Mouse (Mus musculus): ENCODE results near the gene Mrc2. TPM values are rescaled to one million over a fixed set of nuclear protein-coding genes. Genes with fewer than 3 reads are reported as not detected.

The Mrc2 gene
- polyA plus RNA-seq, 1 experiment from 2014 or later = 31.0 TPM

- no peaks in the 10 kb centered on the region for H3K27me3 ChIP-seq (ENCODE audit: control insufficient read depth, insufficient read depth, low read depth, low read length)
- ATAC-seq (ENCODE audit: low read depth) = peak; percentile 54; the same call in 1 of the 2 replicates
- H3K36me3 ChIP-seq (ENCODE audit: control insufficient read depth, insufficient read depth, low read length) = peaks cover 16% of the 10 kb centered on the region; the same call in 1 of the 2 replicates
- 67% methylated on average over 3 of the region's 3 CpGs for WGBS
- no peak overlapping the region for H3K9ac ChIP-seq (ENCODE audit: low read length)
- no peak overlapping the region for H3K4me2 ChIP-seq (ENCODE audit: low read depth, low read length)
- no peak overlapping the region for H3K4me3 ChIP-seq (ENCODE audit: low read length)
- no peaks in the 10 kb centered on the region for H3K9me3 ChIP-seq (ENCODE audit: control insufficient read depth, low read length)
- H3K4me1 ChIP-seq (replicated peaks; ENCODE audit: control insufficient read depth, insufficient read depth, low read length) = 0 out of 2 replicates have a peak, but pooled peaks cover 5% of the 10 kb centered on the region
- H3K27ac ChIP-seq (ENCODE audit: low read length) = no peak overlapping the region
Measured at GRCm38 (mm10) chr11:105264988-105265387, 27.5 kb upstream of the Mrc2 start.

- peaks cover 17% of the 10 kb centered on the region; the same call in 1 of the 2 replicates for H3K36me3 ChIP-seq (ENCODE audit: control insufficient read depth, insufficient read depth, low read length)
- H3K4me1 ChIP-seq (replicated peaks; ENCODE audit: control insufficient read depth, insufficient read depth, low read length) = 0 out of 2 replicates have a peak, but pooled peaks cover under 1% of the 10 kb centered on the region
- H3K4me2 ChIP-seq (ENCODE audit: low read depth, low read length) = no peak overlapping the region
- ATAC-seq (ENCODE audit: low read depth) = no peak
- H3K27ac ChIP-seq (ENCODE audit: low read length) = no peak overlapping the region
- 18% methylated on average over 2 of the region's 2 CpGs for WGBS
- no peak overlapping the region for H3K4me3 ChIP-seq (ENCODE audit: low read length)
- H3K9me3 ChIP-seq (ENCODE audit: control insufficient read depth, low read length) = no peaks in the 10 kb centered on the region
- H3K27me3 ChIP-seq (ENCODE audit: control insufficient read depth, insufficient read depth, low read depth, low read length) = no peaks in the 10 kb centered on the region
- H3K9ac ChIP-seq (ENCODE audit: low read length) = no peak overlapping the region
Measured at GRCm38 (mm10) chr11:105270155-105270554, 22.3 kb upstream of the Mrc2 start.

- H3K36me3 ChIP-seq (ENCODE audit: control insufficient read depth, insufficient read depth, low read length) = peaks cover 34% of the 10 kb centered on the region
- 73% methylated on average over 6 of the region's 6 CpGs for WGBS
- no peak for ATAC-seq (ENCODE audit: low read depth)
Measured at GRCm38 (mm10) chr11:105280456-105280855, 12.0 kb upstream of the Mrc2 start.

GRCm38 (mm10) chr11:105281291-105281690 lies 11.2 kb upstream of the Mrc2 start:
- Histone ChIP-seq H3K4me3 (ENCODE audit: low read length) (no peak overlapping the region), H3K36me3 (ENCODE audit: control insufficient read depth, insufficient read depth, low read length) (peaks cover 29% of the 10 kb centered on the region), H3K9ac (ENCODE audit: low read length) (no peak overlapping the region), H3K27me3 (ENCODE audit: control insufficient read depth, insufficient read depth, low read depth, low read length) (no peaks in the 10 kb centered on the region), H3K4me1 (replicated peaks; ENCODE audit: control insufficient read depth, insufficient read depth, low read length) (peaks cover 18% of the 10 kb centered on the region), H3K9me3 (ENCODE audit: control insufficient read depth, low read length) (no peaks in the 10 kb centered on the region), H3K4me2 (ENCODE audit: low read depth, low read length) (no peak overlapping the region), H3K27ac (ENCODE audit: low read length) (peak overlapping the region; percentile 94)
- WGBS = 76% methylated on average over 7 of the region's 7 CpGs
- no peak for ATAC-seq (ENCODE audit: low read depth)

More at GRCm38 (mm10) chr11:105280456-105280855, 12.0 kb upstream of the Mrc2 start:
- Histone ChIP-seq H3K27ac (ENCODE audit: low read length) (no peak overlapping the region), H3K4me1 (replicated peaks; ENCODE audit: control insufficient read depth, insufficient read depth, low read length) (peaks cover 18% of the 10 kb centered on the region), H3K9me3 (ENCODE audit: control insufficient read depth, low read length) (no peaks in the 10 kb centered on the region), H3K27me3 (ENCODE audit: control insufficient read depth, insufficient read depth, low read depth, low read length) (no peaks in the 10 kb centered on the region), H3K4me3 (ENCODE audit: low read length) (no peak overlapping the region), H3K9ac (ENCODE audit: low read length) (no peak overlapping the region), H3K4me2 (ENCODE audit: low read depth, low read length) (no peak overlapping the region)

- ATAC-seq (ENCODE audit: low read depth) = no peak
- no peaks in the 10 kb centered on the region for H3K9me3 ChIP-seq (ENCODE audit: control insufficient read depth, low read length)
- no peaks in the 10 kb centered on the region for H3K27me3 ChIP-seq (ENCODE audit: control insufficient read depth, insufficient read depth, low read depth, low read length)
- H3K9ac ChIP-seq (ENCODE audit: low read length) = no peak overlapping the region
- 75% methylated on average over 12 of the region's 12 CpGs for WGBS
- peaks cover 24% of the 10 kb centered on the region for H3K36me3 ChIP-seq (ENCODE audit: control insufficient read depth, insufficient read depth, low read length)
- H3K4me1 ChIP-seq (replicated peaks; ENCODE audit: control insufficient read depth, insufficient read depth, low read length) = peaks cover 18% of the 10 kb centered on the region
- no peak overlapping the region for H3K4me2 ChIP-seq (ENCODE audit: low read depth, low read length)
- peak overlapping the region; percentile 94 for H3K27ac ChIP-seq (ENCODE audit: low read length)
- H3K4me3 ChIP-seq (ENCODE audit: low read length) = no peak overlapping the region
Measured at GRCm38 (mm10) chr11:105281763-105282459, 10.5 kb upstream of the Mrc2 start.

- Histone ChIP-seq H3K4me2 (ENCODE audit: low read depth, low read length) (no peak overlapping the region), H3K27ac (ENCODE audit: low read length) (peak overlapping the region; percentile 94)
Measured at GRCm38 (mm10) chr11:105282460-105282859, 10.0 kb upstream of the Mrc2 start.

GRCm38 (mm10) chr11:105283016-105283415 lies 9.4 kb upstream of the Mrc2 start:
- Histone ChIP-seq H3K9me3 (ENCODE audit: control insufficient read depth, low read length) (no peaks in the 10 kb centered on the region), H3K4me1 (replicated peaks; ENCODE audit: control insufficient read depth, insufficient read depth, low read length) (peaks cover 18% of the 10 kb centered on the region), H3K4me3 (ENCODE audit: low read length) (no peak overlapping the region), H3K27ac (ENCODE audit: low read length) (peak overlapping the region; percentile 94), H3K36me3 (ENCODE audit: control insufficient read depth, insufficient read depth, low read length) (peaks cover 17% of the 10 kb centered on the region), H3K27me3 (ENCODE audit: control insufficient read depth, insufficient read depth, low read depth, low read length) (no peaks in the 10 kb centered on the region), H3K9ac (ENCODE audit: low read length) (peak overlapping the region; percentile 21), H3K4me2 (ENCODE audit: low read depth, low read length) (no peak overlapping the region)
- WGBS = 67% methylated on average over 9 of the region's 9 CpGs
- ATAC-seq (ENCODE audit: low read depth) = no peak

More at GRCm38 (mm10) chr11:105282460-105282859, 10.0 kb upstream of the Mrc2 start:
- Histone ChIP-seq H3K4me3 (ENCODE audit: low read length) (no peak overlapping the region), H3K27me3 (ENCODE audit: control insufficient read depth, insufficient read depth, low read depth, low read length) (no peaks in the 10 kb centered on the region), H3K9me3 (ENCODE audit: control insufficient read depth, low read length) (no peaks in the 10 kb centered on the region), H3K36me3 (ENCODE audit: control insufficient read depth, insufficient read depth, low read length) (peaks cover 19% of the 10 kb centered on the region), H3K9ac (ENCODE audit: low read length) (no peak overlapping the region), H3K4me1 (replicated peaks; ENCODE audit: control insufficient read depth, insufficient read depth, low read length) (peaks cover 18% of the 10 kb centered on the region)
- WGBS = 22% methylated on average over 2 of the region's 2 CpGs
- peak; percentile 87 for ATAC-seq (ENCODE audit: low read depth)

GRCm38 (mm10) chr11:105285720-105286119 lies 6.7 kb upstream of the Mrc2 start:
- Histone ChIP-seq H3K9me3 (ENCODE audit: control insufficient read depth, low read length) (no peaks in the 10 kb centered on the region), H3K4me3 (ENCODE audit: low read length) (no peak overlapping the region), H3K27ac (ENCODE audit: low read length) (peak overlapping the region; percentile 72), H3K9ac (ENCODE audit: low read length) (no peak overlapping the region), H3K27me3 (ENCODE audit: control insufficient read depth, insufficient read depth, low read depth, low read length) (no peaks in the 10 kb centered on the region), H3K4me1 (replicated peaks; ENCODE audit: control insufficient read depth, insufficient read depth, low read length) (peaks cover 25% of the 10 kb centered on the region), H3K4me2 (ENCODE audit: low read depth, low read length) (no peak overlapping the region; the same call in 1 of the 2 replicates), H3K36me3 (ENCODE audit: control insufficient read depth, insufficient read depth, low read length) (peaks cover 11% of the 10 kb centered on the region)
- peak; percentile 81 for ATAC-seq (ENCODE audit: low read depth)
- 37% methylated on average over 3 of the region's 3 CpGs for whole genome bisulfite sequencing

- 0 out of 2 replicates have a peak, but pooled peaks cover 3% of the 10 kb centered on the region for H3K36me3 ChIP-seq (ENCODE audit: control insufficient read depth, insufficient read depth, low read length)
- no peak for ATAC-seq (ENCODE audit: low read depth)
- no peaks in the 10 kb centered on the region for H3K27me3 ChIP-seq (ENCODE audit: control insufficient read depth, insufficient read depth, low read depth, low read length)
- no peak overlapping the region for H3K4me2 ChIP-seq (ENCODE audit: low read depth, low read length)
- H3K4me1 ChIP-seq (replicated peaks; ENCODE audit: control insufficient read depth, insufficient read depth, low read length) = peaks cover 26% of the 10 kb centered on the region
- no peak overlapping the region; the same call in 1 of the 2 replicates for H3K9ac ChIP-seq (ENCODE audit: low read length)
- WGBS = 22% methylated on average over 3 of the region's 3 CpGs
- peak overlapping the region; percentile 34; the same call in 1 of the 2 replicates for H3K27ac ChIP-seq (ENCODE audit: low read length)
- no peaks in the 10 kb centered on the region for H3K9me3 ChIP-seq (ENCODE audit: control insufficient read depth, low read length)
- no peak overlapping the region for H3K4me3 ChIP-seq (ENCODE audit: low read length)
Measured at GRCm38 (mm10) chr11:105289403-105289802, 3.0 kb upstream of the Mrc2 start.

Data from lung, embryonic 16.5 days (tissue).